Mouse (Mus musculus) lung, adult 2 months (tissue): ENCODE results near the gene Tbx6.

Experiments
- CTCF ChIP-seq: fragments of 200-500 bp; IDR thresholded peaks from 2 replicates; pipeline ENCODE4 v1.5.1; 2011; ENCODE audit warnings: mild to moderate bottlenecking, low read length, control low read depth; ENCODE audit not compliant: insufficient read depth
- POLR2A ChIP-seq: fragments of 200-500 bp; IDR thresholded peaks from 2 replicates; pipeline ENCODE4 v1.6.1; 2011; ENCODE audit warnings: low read depth, mild to moderate bottlenecking, control low read depth, low read length, borderline replicate concordance; ENCODE audit errors: extremely low read depth

GRCm38 (mm10) chr7:126766201-126766600 lies 15.1 kb upstream of the Tbx6 start, which contains the start of gene Gdpd3:
- TF ChIP-seq POLR2A (no peak), CTCF (no peak)
